Mouse (Mus musculus) urinary bladder, adult 2 months (tissue): ENCODE results near the gene Iqsec1. TPM values are rescaled to one million over a fixed set of nuclear protein-coding genes. Genes with fewer than 3 reads are reported as not detected.

Source experiments
- DNase-seq: peaks from one replicate; pipeline ENCODE4 v3.0.0; 2022; ENCODE audit warnings: low spot score
- polyA plus RNA-seq: library from polyadenylated mRNA; depleted of rRNA; stranded (reverse); fragments of >200 nt; gene quantifications from 2 replicates; pipeline ENCODE4 v1.2.3, GENCODE M21; 2012

Gene Iqsec1
- polyA plus RNA-seq, 1 experiment, result 48.8 TPM

DNA sequence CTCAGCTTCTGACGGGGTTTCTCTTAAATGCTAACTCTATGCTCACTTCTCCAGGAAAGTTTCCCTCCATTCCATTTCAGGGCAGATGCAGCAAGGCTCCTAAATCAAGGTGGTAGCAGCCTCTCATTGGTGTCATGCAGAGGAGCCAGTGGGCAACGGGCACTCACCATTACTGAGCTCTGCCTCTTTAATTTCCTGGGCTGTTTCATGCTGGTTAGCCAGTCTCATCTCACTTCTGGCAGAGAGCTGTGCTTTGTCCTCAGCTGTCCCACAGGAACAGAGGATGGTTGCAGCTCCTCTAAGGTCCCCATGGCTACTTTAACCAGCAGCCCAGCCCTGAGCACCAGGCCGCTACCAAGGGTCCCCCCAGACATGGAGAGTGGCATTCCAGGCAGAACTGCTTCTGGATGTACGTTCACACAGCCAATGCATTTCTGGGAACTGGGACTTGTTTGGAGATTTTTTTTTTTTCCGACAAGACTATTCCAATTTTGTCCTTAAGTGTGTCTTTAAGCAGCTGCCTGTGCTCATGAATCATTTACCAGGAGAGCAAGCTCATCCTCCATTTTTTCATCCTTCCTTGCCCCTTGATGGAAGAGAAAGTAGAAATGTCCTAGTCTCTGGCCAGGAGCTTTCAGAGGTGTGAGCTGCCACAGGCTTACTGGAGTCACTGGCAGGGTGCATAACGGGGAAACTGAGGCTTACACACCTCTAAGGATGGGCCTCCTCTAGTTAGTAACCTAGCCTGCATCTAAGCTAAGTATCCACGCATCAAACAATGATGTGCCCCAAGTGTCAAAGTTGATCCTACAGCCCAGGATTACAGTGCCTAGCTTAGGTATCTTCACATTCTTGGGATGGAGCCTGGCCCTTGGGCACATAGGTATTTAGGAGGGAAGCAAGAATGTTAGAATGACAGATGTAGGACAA is 98.9 kb downstream of the Iqsec1 start:
- DNase-seq, result no peak

DNA sequence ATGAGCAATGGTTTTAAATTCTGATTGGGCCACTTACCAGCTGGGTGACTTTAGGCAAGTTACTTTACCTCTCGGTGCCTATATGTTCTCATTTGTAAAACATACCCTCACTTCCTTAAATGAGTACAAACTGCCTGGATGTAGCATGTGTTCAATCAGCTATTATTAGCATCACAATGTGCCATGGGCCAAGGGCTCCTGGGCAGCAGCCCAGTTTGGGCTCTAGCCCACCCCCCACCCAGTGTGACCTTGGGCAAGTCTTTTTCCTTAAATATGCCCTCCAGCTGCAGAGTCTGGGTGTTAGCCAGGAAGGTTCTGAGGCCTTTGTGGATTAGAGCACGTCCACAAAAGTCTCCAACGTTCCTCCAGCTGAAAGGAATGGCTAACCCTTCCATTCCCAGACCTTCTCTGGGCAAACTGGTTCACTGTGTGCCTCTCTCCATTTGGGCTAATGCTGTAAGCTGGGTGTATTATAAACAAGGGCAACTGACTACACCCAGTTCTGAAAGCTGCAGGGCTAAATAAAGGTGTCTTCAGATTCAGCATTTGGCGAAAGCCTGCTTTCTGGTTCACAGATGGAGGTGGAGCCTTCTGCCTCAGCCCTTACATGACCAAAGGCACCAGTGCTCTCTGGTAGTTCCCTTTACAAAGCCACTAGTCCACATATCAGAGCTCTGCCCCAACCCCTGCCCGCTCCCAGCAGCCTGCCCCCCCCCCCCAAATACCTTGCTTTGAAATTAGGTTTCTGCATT is 101.3 kb downstream of the Iqsec1 start:
- DNase-seq, result no peak

DNA sequence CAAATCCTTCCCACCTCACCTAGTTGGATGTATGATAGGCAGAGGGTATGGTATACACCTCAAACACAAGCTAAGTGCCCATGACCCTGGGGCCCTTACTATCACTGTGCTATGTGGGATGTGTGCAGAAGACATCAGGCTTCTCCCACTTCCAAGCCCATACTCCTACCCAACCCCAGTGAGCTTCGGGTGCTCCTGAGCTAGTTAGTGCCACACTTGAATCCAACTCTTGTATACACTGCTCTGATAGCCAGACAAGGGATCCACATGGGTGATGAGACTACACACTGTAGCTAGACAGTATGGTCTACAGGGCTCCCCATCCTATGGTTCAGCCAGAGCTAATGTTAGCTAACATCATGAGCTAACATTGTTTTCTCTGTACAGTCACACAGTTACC is 102.9 kb downstream of the Iqsec1 start:
- no peak for DNase-seq

DNA sequence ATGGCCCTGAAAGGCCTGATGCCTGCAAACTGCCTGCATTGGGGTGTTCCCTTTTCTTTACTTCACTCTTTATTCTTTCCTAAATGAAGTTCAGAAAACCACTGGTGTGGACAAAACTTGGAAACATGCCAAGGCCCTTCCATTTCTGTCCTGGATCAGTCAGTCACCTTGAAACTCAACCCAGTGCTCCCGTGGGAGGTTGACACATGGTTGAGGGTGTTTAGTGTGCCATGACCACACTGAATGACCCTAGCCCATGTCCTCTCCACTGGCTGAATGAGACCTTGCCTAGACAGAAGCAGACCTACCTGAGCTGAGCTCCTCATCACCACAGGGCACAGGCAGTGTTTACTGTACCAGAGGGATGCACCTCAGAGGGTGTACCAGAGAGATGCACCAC is 103.9 kb downstream of the Iqsec1 start:
- DNase-seq, result no peak

DNA sequence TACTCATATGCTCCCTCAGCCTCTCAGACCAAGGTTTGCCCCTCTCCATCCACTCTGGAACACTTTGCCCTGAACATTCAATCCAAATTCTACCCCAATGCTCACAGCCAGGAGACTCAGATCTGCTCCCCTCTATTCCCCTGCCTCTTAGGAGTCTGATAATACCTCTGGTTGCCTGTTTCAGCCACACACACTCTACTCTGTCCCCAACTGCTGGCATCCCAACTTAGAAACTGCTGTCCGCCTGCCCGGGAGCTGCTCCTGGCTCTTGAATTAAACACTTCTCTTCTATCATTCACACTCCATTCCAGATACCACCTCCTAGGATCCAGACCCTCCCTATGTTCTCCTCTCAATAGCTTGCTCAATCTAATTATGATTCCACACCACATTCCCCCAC is 107.5 kb downstream of the Iqsec1 start:
- DNase-seq, result no peak

DNA sequence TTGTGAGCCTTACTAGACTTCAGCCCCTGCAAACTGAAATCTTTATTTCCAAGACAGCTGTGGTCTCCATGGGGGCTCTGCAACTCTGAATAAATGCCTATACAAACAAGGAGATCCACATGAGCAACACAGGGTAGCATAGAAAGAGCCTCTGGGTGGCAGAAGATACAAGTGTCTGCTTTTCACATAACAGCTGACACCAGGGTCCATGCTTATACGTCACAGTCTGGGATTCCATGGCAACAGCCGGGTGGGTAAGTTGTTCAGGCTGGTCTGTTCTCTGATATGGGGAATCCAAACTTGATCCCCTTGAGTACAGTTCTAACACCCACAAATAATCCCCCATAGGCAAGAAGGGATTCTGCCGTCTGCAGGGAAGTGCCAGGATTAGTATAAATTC is 108.1 kb downstream of the Iqsec1 start:
- DNase-seq, result no peak

DNA sequence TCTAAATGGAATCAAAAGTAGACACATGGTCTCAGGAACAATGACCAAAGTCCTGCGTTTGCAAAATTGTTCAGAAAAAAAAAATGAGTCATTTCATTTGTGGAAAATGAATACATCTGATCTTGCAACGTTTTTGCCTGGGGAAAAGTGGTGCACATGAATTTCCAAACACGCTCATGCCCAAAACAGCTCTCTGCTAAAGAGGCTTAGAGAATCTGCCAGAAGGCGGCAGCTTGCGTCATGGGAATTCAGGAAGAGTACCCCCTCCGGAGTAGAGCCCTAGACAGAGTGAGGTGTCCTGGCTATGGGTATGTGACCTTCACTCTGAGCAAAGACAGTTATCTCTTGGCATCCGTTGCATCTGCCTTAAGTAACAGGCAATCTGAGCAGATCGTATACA is 116.9 kb downstream of the Iqsec1 start:
- DNase-seq, result no peak

DNA sequence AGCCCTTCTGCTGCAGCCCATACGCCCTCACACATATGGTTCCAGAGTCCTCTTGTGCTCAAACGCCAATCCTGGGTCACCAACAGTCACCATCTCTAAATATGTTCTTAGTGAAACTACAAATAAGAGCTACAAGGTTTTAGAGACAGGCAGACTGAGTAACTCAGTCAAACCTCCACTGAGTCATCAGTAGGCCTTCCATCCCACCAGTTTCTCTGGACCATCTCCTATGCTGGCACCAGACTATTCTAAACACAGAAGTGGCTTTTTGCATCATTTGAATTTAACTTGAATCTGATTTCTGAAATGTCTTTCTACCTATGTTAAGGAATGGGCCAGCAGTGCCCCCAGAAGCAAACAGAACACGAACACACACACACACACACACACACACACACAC is 120.5 kb downstream of the Iqsec1 start:
- no peak for DNase-seq

DNA sequence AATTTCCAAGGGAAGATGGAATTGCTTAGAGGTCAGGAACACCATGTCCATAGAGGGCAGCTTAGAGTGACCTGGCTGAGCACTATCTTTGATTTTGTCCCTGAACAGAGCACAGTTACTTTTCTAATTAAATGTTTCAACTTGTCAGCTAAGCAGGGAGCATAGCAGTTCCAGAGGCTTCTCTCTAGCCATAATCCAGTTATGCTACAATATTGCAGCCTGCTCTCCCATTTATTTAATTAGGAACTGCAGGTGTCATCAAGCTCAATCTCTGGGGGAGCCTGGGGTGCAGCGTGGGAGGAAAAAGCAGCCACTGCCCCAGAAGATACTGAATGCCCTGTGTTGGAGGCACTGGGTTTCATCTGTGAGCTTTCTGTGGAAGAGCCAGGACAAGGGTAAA is 127.1 kb downstream of the Iqsec1 start:
- DNase-seq, result no peak

DNA sequence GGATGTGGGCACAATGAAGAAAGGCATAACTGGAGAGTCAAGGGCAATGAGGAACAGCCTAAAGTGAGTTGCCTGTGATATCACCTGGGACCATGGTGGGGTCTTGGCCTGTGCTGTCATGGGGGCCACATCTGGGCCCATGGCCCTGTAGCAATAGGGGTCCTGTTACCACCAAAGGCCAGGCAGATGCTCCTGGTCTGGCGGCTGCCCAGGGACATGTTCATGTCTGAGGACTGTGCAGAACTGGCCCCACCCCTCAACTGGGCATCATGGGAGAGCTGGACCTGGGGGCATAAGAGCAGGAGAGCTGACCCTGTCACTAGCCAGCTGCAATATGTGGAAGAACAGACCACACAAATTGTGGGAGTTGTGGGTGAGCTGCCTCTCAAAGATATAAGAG is 130.6 kb downstream of the Iqsec1 start:
- DNase-seq, result no peak

DNA sequence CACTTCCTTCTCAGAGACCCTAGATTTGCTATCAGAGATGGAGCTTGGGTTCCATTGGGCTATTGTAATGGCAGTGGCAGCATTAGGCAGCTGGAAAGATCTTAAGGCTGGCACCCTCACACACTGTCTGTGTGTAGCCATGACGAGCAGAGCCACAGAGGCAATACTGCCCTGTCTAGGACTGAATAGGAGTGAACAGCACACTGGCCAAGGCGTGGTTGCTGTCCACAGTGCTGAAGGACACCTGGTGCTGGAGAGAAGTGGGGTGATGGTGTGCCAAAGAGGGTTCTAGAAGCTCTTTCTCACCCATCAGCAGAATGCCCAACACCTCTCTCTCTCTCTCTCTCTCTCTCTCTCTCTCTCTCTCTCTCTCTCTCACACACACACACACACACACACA is 136.1 kb downstream of the Iqsec1 start:
- DNase-seq, result no peak

DNA sequence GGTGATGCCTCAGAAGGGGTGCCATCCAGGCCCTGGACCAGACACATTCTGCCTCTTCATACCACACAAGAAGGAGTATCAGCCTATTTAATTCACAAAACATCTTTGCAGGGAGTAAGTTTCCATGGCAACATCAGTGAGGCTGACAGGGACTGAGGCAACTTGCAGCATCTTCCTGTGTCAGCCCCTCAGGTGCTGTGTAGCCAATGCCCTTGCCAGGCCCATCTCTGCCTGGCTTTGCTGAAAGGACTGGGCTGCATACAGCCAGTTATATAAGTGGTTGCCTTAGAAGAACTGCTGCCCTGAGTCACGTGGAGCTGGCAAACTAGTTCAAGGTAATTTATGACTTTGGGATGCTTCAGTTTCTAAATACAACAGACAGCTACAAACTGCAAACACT is 140.4 kb downstream of the Iqsec1 start:
- DNase-seq, result no peak

DNA sequence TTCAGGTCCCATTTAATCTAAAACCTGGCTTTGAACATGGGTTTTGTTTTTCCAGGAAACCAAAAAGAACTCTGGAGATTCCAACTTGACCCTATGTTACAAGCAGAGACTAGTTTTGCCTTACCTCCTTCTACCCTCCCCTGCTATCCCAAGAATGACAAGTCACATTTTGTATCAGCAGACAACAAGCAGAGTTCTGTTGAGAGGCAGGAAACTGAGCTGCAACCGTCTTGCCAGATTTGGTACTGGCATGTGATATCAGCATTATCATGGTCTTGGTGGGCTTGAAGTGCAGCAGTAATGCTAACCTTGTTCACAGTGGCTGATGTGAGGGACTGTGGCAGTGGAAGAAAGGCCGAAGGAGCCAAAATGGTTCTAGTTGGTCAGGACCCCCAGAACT is 141.0 kb downstream of the Iqsec1 start:
- DNase-seq, result no peak

DNA sequence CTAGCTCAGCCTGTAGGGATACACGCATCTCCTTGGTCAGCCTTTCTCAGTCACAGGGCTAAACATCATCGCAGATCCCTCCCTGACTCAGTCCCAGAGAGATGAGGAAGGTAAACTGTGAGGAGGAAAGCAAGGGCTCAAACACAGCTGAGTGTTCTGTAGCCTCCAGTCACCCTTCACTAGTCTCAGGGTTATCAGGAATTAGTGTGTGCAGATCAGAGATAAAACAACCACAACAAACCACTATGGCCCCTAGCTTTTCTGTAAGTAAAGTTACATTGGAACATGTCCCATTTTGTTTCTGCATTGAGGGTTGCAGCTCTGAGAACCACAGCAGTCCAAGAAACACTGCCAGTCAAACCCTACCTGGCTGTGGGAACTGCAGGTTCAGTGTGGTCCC is 148.5 kb downstream of the Iqsec1 start:
- no peak for DNase-seq

DNA sequence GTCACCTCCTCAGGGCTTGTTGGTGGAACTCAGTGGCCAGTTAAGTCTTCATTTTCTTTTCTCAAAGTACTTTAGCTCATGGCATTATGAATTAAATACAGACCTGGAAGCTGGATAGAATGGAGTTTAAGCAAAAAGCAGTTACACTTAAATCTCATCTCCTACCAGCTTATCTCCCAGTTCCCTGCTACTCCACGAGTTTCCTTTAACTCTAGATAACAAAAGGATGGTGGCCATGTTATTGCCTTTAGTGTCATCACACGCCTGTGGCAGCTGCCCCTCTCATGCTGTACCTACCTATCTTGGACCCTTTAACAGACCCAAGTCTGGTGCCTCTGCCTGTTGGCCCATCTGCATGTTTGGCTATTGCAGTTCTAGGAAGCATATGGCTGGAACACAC is 151.7 kb downstream of the Iqsec1 start:
- no peak for DNase-seq

DNA sequence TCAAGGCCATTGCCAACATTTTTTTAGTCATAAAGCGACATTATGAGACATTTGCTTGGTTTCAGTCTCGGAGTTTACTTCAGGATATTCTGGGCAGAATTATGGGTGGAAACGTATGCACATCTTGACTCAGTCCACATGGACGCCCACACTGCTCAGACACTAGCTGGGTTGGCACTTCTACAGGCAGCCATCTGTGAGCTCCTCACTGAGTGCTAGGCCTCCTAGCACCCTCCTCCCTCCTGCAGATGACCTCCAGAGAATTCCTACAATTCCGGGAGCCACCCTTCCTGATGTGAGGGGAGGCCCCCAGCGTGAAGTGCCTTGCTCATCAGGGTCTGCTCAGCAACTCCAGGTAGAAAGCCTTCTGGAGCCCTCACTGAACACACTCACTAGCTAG is 158.9 kb downstream of the Iqsec1 start:
- no peak for DNase-seq

DNA sequence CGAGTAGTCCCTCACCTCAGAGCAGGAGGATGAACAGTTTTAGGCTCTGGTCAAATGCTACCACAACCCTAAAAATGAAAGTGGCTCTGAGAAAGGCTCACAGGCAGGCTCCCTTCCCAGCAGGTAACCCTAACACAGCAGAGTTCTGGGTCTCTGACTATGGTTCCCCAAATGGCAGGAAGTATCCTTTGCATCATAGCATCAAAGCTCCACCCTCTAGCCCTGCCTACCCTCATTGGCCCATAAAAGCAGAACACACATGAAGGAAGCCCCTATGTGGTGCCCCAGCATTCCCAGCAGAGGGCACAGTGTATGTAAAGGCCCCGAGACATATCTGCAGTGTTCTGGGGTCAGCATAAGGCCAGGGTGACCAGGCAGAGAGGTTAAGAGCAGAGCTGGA is 163.4 kb downstream of the Iqsec1 start:
- DNase-seq, result no peak

DNA sequence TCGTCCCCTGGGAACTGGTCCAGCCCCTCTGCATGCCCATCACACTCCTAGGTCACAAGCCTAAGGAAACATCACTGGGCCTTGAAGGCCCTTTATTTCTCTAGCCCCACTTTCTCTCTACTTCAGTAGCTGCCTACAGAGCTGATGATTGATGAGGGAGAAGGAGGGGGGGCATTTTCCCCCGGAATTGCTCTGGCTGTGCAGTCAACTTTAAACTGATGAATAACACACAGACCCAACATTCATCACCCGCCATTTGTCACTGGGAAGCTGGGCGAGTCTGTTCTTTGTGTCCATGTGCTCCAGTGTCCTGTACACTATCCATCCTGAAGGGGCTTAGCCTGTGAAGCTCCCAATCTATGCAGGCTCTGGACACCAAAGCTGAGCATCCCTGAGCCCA is 165.2 kb downstream of the Iqsec1 start:
- no peak for DNase-seq

DNA sequence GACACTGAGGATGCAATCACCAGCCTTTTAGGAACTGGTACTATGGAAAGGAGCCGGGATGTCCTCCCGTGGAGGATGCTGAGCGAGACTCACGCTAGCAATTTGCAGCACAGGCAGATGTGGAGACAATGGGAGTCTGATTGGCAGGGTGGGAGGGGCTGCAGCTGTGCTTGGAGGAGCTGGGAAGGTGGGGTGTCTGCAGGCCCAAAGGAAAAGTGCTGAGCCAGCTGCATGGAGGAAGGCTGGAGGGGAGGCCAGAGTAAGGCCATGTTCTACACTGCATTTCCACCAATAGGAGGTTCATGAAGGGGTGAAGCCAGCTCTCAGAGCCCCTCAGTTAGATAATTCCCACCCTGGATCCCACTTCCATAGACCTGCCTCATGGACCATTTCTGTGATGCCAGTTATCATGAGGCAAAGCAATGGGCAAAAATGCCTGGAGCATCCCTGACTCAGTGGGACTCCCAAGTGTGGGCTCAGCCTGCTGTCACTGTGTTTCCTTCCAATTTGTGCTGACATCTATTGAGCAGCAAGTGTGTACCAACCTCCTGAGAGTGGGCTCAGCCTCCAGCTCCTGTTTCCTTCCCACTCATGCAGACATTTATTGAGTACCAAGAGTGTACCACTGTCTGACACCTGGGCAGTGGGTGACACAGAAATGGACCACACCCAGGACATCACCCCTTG is 166.4 kb downstream of the Iqsec1 start:
- DNase-seq, result no peak

DNA sequence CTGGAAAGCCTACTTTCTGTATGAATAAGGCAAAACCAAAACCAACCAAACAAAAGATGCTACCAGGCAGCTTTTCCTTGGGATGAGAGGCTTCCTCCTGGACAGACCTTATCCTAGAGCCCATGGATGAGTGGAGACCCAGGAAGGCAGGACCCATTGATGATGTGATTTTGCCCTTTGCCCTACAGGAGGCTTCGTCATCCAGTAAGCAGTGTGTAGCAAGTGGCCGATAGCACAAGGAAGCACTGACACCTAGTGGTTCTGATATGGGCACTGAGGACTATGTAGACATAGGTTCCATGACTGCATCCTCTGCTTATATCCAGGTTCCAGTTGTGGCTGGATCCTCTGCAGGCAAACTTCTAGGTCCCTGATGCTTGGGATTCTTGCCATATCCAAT is 168.6 kb downstream of the Iqsec1 start:
- no peak for DNase-seq

DNA sequence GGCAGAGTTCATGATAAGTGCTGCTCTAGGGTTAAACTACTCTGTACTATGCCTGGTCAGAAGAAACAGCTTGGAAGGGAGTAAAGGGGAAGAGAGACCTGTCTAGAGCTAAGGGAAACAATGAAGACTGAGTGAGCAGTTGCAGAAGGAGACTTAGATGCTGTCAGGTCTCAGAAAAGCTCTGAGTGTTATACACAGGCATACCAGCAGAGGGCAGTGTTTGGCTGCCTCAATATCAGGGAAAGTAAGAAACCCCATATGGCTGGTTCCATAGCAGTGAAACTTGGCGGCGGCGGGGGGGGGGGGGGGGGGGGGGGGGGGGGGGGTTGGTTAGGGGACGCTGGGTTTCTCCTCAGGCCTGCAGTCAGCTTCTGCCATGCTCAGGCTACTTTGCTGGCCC is 169.5 kb downstream of the Iqsec1 start:
- no peak for DNase-seq

DNA sequence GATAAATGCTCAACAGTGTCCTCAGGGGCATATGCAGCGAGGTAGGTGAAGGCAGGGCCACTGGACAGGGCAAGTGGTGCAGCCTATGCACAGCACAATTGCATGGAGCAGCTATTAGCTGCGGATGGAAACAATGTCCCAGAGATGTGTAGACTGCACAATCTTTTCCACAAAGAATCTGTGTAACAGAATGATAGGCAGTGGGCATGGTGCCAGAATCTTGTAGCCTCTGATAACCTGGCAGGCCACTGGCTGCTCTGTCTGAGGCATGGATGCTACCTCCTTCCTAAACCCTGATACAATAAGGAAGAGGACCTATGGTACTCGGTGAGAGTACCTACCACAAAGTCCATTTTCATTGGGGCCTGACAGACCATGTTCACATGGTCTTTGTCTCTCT is 171.9 kb downstream of the Iqsec1 start:
- no peak for DNase-seq

DNA sequence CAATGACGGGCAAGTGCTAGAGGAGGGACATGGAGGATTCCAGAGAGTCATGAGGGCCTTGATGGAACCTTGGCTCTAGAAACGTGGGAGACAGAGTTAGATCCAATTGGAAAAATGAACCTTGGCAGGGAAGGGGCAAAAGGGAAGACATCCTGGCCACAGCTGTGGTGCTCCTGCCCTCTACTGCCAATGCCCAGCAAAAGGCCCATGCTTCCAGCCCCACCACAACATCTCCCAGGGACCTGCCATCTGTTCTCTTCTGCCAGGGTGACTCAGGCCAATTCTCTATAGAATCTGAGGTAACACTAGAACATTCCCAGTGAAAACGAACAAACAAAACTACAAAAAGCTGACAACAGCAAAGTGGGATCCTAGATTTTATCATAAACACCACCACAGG is 173.1 kb downstream of the Iqsec1 start:
- no peak for DNase-seq
